Mouse (Mus musculus): ENCODE results near the gene Vdac2.

The Vdac2 gene

DNA sequence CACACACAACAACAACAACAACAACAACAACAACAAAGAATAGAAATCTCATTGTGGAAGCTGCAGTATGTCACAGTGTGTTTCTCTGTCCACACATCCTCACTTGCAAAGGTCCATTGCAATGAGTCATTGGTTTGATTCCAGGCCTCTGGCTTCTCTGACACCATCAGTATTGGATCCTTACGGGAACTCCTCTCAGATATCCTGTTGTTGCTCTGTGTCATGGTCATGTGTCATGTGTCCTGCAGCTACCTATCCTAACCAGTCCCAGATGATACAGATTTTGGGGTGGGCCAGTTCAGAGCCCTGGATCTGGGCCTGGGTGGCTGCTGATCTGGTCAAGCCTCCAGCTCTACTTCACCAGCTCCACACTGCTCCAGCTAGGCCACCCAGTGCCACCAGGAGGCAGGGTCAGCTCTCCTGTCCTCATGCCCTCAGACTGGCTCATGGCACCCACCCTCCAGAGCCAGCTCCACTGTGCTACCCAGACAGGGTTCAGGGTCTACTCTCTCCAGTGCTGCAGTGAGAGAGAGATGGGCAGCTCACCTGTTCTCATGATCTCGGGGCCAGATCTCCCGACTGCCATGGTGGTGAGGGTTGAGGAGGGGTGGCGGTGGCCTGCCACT, 4.0 kb upstream of the Vdac2 start:
- no peak for DNase-seq

DNA sequence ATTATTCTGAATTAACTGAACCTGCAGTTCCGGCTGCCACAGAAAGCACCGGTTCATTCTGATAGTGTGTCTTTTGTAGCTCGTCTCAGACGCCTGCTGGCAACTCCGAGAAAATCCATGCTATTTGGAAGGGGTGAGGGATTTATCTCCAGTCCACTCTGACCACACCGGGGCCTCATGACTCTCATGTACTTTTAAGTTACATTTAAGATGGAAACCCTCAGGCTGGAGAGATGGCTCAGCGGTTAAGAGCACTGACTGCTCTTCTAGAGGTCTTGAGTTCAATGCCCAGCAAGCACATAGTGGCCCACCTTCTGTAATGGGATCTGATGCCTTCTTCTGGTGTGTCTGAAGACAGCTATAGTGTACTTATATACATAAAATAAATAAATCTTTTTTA, 2.7 kb upstream of the Vdac2 start:
- no peak for DNase-seq

DNA sequence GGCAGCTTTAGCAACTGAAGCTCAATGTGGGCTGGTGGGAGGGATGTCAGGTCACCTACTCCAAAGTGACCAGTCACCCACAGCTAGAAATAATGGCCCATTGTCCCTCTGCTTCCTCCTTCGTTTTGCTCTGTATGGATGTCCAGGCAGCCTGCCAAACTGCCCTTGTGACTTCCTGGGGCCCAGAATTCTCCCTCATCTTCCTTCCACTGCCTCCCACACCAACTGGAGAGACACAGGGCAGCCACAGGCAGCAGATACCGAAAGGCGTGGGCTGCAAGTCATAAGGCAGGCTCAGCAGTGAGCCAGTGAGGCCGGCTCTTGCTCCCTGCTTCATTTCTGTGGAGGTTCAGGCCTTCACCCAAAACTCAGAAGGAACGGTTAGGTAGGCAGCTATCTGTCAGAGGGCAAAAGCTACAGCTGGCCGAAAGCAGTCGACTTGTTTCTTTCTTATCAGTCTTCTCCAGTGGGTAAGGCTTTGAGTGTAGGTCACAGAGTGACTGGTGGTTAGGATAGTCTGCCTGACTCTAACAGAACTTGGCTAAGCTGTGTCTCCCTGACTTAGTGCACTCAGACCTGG, 2.2 kb upstream of the Vdac2 start:
- peak; percentile 88 for DNase-seq

DNA sequence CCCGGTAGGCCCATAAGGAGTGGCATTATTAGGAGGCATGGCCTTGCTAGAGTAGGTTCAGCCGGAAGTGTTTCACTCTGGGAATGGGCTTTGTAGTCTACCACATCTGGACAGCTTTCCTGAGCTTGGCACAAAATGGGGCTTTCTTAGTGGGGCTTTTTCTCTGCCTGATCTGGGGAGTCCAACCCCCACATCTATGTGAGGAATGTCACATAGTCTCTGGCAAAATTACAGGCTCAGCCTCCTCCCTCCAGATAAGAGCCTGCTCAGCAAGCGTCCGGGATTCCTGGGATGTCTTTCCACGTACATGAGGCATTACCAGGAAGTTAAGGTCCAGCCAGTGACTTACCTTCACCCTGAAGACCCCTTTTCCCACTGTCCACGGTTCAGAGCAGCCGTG, 1.1 kb upstream of the Vdac2 start:
- peak; percentile 37 to 49 for DNase-seq

DNA sequence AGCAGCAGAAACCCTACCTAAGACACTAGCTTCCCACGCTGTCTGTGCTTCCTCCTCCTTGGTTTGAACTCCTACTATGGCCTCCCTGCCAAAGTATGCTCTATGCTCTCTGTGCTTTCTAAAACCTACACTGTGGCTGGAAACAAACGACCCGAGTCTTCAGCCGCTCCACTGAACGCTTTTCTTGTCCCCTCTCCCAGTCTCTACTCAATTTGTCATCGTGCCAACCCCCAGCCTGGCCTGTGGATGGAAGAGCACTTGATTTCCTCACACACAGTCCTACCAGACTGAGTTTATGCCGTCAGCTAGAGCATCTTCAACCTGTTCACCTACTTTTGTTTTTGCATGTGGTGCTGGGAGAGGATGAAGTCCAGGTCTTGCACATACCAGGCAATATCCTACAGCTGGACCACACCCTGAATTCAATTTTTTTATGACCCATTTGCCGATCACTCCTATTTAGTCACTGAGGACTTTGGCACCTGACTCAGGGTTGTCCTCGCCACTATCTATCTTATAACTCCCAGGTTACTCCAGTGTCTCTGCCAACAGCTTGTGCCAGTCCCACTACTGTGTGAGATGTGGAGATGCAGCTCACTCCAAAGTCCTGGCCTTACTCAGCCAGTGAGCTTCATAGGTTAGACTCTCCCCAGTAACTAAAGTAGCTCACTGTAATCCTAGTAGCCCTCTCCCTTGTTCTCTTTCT, 901 bp downstream of the Vdac2 start:
- DNase-seq, result no peak

DNA sequence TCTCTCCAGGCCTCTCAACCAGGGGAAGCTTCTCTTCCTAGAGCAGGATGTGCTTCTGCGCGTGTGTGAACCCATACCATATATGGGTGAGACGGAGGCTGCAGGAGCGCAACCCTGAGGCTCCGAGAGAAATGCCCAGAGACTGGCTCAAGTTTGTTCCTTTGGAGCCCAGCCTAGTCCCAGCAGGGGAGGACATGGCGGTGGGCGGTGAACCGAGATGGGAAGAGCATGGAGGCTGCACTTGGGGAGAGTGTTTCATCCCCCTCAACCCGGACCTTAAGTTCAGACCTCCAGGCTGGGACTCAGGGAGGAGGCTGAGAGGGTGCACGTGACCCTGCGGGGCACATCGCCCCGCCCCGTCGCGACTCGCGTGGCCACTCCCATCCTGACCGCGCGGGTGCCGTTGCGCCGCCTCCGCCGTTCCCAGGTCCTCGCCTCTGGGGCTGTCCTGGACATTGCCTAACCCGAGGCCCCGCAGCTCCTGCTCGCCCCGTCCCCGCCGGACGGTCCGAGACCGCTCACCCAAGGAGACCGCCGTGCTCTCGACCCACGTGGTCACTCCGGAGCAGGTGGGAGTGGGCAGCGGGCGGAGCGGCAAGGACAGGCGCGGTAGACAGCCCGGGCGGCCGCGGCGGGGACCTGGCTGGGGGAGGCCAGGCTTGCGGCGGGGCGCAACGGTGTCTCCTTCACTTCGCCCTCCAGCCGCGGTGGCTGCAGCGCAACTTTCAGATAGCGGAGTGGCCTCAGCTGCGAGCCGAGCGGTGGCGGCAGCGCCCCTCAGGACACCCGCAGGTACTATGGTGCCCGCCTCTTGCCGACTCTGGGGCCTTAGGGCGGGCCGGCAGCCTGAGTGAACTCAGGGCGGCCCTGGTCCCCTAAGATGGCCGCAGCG, 6.1 kb downstream of the Vdac2 start:
- DNase-seq, result peak; percentile 96

DNA sequence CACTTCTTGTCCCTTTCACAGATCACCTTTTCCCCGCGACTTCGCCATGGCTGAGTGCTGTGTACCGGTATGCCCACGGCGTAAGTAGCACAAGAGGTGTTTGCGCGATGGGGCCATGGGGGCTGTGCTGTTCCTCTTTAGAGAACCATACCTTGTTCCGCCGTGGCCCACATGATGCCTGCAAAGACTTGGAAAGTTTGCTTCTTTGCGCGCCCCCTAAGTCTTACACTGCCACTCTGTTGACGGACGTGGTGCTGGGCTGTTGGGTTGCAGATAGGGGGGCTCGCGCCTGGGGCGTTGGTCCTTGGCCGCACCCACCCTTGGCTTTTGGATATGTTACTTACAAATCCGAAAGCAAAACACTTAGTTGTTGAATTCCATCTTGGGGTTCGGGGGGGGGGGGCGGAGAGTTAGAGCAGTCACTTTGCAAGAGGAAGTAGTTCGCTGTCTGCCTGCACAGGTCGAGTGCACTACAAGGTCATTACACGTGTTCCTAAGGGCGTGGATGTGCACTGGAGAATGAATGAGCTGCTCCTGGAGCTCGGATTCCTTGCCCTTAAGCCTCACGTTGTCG, 6.9 kb downstream of the Vdac2 start:
- peak; percentile 47 to 65 for DNase-seq

DNA sequence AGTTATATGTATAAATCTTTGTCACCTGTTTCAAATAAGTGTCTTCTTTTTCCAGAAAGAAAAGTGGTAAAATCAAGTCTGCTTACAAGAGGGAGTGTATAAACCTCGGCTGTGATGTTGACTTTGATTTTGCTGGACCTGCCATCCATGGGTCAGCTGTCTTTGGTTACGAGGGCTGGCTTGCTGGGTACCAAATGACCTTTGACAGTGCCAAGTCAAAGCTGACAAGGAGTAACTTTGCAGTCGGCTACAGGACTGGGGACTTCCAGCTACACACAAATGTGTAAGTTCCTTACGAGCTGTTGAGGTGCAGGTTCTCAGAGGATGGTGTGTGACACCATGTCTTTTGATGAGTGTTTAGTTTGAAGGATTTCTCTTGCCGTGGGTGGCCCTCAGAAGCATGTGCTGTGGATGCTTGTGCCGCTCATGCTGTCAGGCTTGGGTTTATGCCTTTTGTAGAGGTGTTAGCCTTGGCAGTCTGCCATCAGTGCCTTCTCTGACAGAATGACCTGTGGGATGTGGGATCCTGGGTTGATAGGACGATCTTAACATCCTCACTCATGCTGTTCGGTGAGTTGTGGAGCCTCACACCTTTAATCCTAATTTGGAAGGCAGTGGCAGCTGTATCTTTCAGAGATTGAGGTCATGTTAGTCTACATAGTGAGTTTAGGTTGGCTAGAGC, 13.4 kb downstream of the Vdac2 start:
- DNase-seq, result no peak

DNA sequence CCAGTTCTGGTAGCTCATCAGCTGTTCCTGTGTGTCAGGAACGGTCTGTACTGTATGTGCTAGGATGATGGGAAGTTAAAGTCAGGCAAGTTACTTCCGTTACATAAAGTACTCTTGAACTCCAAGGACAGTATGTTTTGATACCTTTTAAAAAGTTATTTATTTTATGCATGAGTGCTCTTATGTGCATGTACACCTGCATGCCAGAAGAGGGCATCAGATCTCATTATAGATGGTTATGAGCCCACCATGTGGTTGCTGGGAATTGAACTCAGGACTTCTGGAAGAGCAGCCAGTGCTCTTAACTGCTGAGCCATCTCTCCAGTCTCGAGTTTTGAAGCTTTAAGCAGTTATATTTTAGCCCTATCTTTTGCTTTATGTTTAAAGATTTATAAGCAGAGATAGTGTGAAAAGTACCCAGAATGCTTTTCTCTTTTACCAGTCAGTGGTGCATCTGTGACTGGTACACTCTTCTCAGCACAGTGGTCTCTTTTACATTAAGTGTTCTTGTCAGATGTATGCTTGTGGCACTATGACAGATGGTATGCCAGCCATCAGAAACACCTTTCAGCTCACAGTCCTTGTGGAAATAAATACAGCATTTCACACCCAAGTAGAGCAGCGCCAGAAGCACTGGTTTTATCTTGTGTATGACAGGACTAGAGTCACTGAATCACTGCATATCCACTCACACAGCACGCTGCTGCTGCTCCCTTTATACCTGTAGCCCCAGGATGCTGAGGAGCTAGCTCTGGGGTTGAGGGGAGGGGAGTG, 17.0 kb downstream of the Vdac2 start:
- no peak for DNase-seq

DNA sequence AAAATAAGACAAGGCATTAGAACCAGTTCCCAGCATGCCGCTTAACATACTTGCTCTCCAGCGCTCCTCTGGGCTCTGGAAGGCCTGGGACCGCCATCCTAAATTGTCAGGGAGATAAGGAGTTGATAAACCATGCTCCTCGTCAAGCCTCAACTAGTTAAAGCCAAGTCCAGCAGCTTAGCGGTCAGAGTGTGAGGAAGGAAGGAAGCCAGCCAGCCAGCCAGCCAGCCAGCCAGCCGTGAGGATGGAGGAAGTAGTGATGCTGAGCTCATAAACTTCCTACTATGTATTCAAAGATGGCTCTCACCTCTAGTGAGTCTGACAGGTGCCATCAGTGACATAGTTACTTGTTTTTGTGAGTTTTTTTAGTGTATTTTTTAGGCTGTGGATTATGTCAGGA, 18.2 kb downstream of the Vdac2 start:
- DNase-seq, result no peak

DNA sequence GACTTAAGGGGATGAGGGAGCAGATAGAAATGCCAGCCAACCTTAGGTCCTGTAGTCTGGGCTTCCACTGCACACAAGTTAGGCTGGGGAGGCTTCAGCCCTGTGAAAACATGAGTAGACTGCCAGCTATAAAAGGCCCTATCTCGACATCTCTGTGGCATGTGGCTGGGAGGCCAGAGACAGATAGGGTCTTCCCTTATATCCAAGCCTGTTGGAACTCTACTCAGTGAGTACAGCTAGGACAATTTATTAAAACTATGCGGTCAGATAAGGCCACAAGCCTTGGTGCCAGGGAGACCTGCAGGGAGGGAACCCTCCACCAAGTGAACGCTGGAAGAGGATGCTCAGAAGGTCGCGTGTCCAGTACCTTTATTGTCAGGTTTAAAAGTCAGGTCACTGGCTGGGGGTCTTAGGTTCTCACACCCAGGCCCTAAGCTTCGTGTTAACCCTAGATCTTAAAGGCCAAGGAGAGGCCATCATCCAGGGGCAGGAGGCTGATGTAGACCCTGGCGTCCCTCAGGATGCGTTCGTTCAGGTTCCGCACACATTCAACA, 21.9 kb downstream of the Vdac2 start:
- DNase-seq, result no peak

DNA sequence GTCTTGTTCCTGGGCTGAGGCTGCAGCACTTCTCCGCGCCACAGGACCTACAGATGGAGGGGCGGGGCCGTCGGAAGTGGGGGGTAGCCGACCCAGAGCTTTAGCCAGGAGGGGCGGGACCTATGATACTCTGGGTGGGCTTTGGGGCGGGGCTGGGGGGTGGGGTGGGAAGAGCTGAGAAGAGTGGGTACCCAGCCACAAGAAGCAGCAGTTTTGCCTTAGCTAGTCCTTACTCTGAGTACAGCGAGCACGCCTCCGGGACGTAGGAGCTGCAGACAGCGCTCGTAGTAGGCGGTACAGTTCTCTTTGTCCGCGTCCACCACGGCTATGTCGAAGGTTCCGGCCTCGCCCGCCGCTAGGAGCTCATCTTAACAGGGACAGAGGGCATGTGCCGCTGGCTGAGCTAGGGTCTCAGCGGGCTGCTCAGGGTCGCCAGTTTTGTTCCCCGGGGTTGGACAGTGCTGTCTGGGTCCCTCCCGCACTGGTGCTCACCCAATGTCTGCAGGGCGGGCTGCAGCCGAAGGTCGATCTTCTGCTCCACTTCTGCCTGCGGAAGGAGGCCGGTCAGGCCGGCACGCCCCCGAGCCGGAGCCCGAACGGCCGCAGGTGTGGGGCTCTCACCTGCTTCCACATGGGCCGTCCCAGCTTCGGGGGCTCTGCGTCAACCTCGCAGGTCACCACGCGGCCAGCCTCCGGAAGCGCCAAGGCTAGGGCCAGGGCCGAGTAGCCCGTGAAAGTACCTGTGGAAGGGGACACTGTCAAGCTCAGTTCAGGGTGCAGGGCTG, 22.5 kb downstream of the Vdac2 start:
- DNase-seq, result peak; percentile 29

DNA sequence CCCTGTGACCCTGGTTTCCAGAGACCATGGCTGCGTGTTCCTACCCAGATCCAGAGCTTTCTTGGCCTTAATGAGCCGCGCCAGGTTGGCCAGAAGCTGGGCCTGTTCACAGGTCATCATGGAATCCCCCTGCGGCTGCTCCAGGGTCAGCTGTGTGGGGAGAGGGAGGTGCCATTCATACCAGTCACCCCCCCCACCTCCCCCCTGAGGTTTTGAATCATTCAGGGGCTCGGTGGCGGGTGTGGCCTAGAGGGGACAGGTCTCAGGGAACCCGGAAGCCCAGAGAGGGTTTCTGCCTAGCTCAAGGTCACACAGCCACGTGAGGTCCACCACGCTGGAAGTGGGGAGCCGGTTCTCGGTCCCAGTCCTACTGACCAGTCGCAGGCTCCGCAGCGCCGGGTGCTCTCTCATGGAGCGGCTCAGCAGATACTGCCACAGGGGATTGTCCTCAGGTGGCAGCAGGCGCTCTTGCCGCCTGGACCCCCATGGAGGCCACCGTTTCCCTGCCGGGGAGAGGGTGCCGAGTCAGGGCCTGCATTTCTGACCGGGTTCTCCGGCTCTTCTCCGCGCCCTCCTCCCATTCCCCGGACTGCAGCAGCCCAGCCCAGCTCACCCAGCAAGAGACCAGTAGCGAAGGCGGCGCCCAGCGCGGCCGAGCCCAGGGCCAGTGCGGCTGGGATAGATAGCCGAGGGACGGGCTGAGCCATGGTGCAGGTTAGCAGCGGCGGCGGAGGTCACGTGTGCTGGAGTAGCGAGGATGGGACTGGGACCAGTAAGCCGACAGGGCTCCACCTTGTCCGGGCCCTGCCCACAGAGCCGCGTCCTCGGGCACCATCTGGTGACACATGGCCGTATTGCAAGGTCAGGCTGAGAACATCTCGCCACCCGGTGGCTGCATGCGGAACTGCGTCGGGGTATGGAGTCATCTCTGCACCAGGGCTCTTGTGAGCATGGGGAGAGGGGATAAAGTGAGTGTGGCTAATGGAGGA, 23.4 kb downstream of the Vdac2 start, which contains the start of gene Comtd1:
Comtd1 (minus strand) TSS at position 812 of the 989 bp plus-strand sequence.
- peak; percentile 93 to 94 for DNase-seq

DNA sequence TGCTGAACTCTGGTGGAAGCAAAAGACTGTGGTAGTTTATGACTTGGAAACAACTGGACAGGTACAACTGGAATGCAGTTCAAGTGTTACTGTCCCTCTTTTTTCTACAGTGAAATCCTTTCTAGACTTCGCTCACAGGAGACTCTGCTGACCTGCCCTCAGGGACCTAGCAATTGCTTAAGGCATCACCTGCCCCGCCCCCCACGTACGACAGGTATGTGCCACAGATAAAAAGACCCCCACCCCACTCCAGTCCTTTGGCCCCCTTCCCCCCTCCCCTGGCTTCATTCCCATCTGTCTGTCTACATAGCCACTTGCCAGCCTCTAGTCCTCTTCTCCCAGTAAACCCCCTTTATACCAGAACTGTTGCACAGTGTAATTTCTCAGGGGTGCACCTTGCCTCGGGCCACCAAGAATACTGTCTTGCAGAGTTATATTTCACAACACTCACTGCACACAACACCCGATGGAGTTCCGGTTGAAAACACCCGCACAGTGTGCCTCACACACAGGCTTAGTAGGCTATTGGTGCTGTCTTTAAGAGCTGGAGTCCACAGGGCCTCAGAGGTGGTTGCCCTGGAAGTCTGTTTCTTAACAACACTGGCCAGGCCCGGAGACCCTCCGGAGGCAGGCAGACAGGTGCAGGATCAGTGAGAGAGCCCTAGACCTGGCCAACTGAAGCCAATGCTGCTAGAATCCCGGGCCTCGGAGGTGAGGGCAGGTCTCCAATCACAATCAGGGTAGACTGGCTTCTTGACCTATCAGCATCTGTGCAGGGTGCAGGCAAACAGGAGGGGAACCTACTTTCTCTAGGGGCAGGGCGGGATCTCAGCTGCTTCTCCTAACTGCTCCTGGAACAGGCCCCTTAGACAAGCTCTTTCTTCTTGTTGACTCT, 24.7 kb downstream of the Vdac2 start:
- peak in 1 of 2 experiments; percentile 24 for DNase-seq

DNA sequence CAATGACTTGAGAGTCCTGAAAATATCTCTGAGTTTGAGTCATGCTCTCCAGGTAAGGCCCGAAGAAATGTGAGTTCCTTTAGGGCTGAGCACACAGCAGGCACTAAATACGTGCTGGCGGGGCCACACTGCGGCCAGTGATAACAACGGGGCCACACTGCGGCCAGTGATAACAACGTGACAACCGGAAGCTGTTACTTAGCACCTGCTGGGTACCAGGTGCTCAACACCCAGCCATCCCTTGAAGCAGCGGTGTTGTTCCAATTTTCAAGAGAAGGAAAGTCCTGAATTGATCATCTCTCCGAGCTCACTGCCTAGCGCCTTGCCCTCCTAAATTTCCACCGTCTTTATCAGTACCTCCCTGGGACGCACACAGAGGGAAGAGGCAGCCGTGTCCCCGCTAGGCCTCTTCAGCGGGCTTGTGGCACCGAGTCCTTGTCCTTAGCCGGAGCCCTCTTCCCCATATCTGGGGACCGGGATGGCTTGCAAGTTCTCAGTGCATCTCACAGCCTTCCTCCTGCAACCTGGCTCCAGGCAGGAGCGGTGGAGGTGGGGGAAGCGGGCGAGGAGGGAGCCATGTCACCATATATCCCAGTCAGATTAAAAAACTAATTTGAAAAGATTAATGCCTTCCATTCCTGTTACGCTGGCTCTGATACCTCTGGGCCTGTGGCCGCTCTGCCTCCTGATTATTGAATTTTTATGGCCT, 25.5 kb downstream of the Vdac2 start:
- no peak for DNase-seq

DNA sequence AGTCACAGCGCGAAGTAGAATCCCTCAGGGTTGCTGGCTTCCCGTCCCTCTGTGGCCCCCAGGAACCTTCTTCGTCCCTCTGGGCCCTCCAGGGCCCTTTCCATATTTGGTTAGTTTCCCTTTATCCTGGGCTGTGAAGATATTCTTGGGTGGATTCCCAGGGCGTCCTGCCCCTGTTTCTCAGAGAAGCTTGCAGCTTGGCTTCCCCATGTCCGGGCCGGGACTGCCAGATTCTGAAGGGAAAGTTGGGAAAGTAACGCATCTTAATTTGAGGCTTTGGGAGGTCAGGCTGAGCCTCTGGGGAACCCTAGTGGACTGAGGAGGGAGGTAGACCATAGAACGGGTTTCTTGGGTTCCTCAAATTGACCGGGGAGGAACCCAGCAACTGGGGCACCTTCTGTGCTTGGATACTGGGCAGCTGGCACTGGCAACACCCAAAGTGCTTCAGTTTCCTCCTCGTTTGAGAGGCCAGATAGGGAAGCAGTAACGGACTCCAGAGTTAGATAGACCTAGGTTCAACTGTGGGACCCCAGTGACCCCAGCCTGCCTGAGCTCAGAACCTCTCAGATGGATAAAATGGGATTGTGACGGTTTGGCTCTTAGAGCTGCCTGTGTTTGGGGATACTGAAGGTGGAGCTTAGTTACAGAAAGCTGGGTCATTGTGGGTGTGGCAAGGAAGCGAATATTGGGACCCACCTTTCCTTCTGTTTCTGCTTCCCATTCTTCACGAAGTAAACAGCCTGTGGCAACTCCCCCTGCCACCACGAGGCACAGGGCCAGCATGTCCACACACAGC, 27.2 kb downstream of the Vdac2 start:
- DNase-seq, result peak; percentile 76
